Mouse (Mus musculus): ENCODE measurements around the gene Gpr1. TPM values are rescaled to one million over a fixed set of nuclear protein-coding genes. Genes with fewer than 3 reads are reported as not detected.
"Not testable (repeated sequence)": the region's sequence is repeated elsewhere in the genome, so short reads cannot be mapped to it uniquely, and the experiment has no call there.

The Gpr1 gene
- polyA plus RNA-seq, 1 experiment from 2014 or later = 0.09 TPM

- DNase-seq (ENCODE audit: low spot score) (no peak), ATAC-seq (ENCODE audit: insufficient number of reproducible peaks, low FRiP score, low TSS enrichment, low read depth) (no peak)
- Histone ChIP-seq H3K4me1 (ENCODE audit: control insufficient read depth, insufficient read depth, low read length) (peaks cover 11% of the 10 kb centered on the region), H3K4me2 (ENCODE audit: low read depth, severe bottlenecking) (peak overlapping the region; percentile 77), H3K9ac (ENCODE audit: low read length) (peak overlapping the region; percentile 73), H3K36me3 (ENCODE audit: control insufficient read depth, insufficient read depth, low read length) (peaks cover 4% of the 10 kb centered on the region; the same call in 1 of the 2 replicates), H3K27ac (replicated peaks; ENCODE audit: low read depth, low read length) (no peak overlapping the region; the same call in 1 of the 2 replicates), H3K9me3 (ENCODE audit: control insufficient read depth, low read length) (no peaks in the 10 kb centered on the region), H3K27me3 (ENCODE audit: control insufficient read depth, insufficient read depth, low read length) (no peaks in the 10 kb centered on the region), H3K4me3 (ENCODE audit: low read depth, low read length) (peak overlapping the region; percentile 92)
- 10% methylated on average over 11 of the region's 11 CpGs for WGBS
These were observed 38.5 kb downstream of the Gpr1 start for GRCm38 (mm10) chr1:63175853-63176252.

- H3K9ac ChIP-seq (ENCODE audit: low read length) = no peak overlapping the region
- H3K4me3 ChIP-seq (ENCODE audit: low read depth, low read length) = no peak overlapping the region
- no peak for DNase-seq (ENCODE audit: low spot score)
- H3K27me3 ChIP-seq (ENCODE audit: control insufficient read depth, insufficient read depth, low read length) = no peaks in the 10 kb centered on the region
- no peaks in the 10 kb centered on the region for H3K4me1 ChIP-seq (ENCODE audit: control insufficient read depth, insufficient read depth, low read length)
- ATAC-seq (ENCODE audit: insufficient number of reproducible peaks, low FRiP score, low TSS enrichment, low read depth) = no peak
- H3K4me2 ChIP-seq (ENCODE audit: low read depth, severe bottlenecking) = no peak overlapping the region
- peaks cover 7% of the 10 kb centered on the region; the same call in 1 of the 2 replicates for H3K36me3 ChIP-seq (ENCODE audit: control insufficient read depth, insufficient read depth, low read length)
- WGBS = 91% methylated on average over 2 of the region's 2 CpGs
- no peak overlapping the region for H3K27ac ChIP-seq (replicated peaks; ENCODE audit: low read depth, low read length)
- no peaks in the 10 kb centered on the region for H3K9me3 ChIP-seq (ENCODE audit: control insufficient read depth, low read length)
These were observed 45.7 kb downstream of the Gpr1 start for GRCm38 (mm10) chr1:63168638-63169037.

- peaks cover 2% of the 10 kb centered on the region; the same call in 1 of the 2 replicates for H3K36me3 ChIP-seq (ENCODE audit: control insufficient read depth, insufficient read depth, low read length)
- 95% methylated on average over 13 of the region's 13 CpGs for WGBS
- no peak overlapping the region for H3K9ac ChIP-seq (ENCODE audit: low read length)
These were observed 74.1 kb downstream of the Gpr1 start for GRCm38 (mm10) chr1:63140231-63140630.

GRCm38 (mm10) chr1:63138586-63138985, 75.8 kb downstream of the Gpr1 start:
- not testable (repeated sequence) for H3K27me3 ChIP-seq (ENCODE audit: control insufficient read depth, insufficient read depth, low read length); ATAC-seq (ENCODE audit: insufficient number of reproducible peaks, low FRiP score, low TSS enrichment, low read depth)

More at GRCm38 (mm10) chr1:63140231-63140630, 74.1 kb downstream of the Gpr1 start:
- no peak overlapping the region for H3K4me2 ChIP-seq (ENCODE audit: low read depth, severe bottlenecking)
- ATAC-seq (ENCODE audit: insufficient number of reproducible peaks, low FRiP score, low TSS enrichment, low read depth) (no peak), DNase-seq (ENCODE audit: low spot score) (no peak)
- H3K4me1 ChIP-seq (ENCODE audit: control insufficient read depth, insufficient read depth, low read length) = no peaks in the 10 kb centered on the region
- H3K4me3 ChIP-seq (ENCODE audit: low read depth, low read length) = no peak overlapping the region
- no peaks in the 10 kb centered on the region for H3K9me3 ChIP-seq (ENCODE audit: control insufficient read depth, low read length)
- H3K27ac ChIP-seq (replicated peaks; ENCODE audit: low read depth, low read length) = no peak overlapping the region
- H3K27me3 ChIP-seq (ENCODE audit: control insufficient read depth, insufficient read depth, low read length) = no peaks in the 10 kb centered on the region

GRCm38 (mm10) chr1:63137971-63138370, 76.4 kb downstream of the Gpr1 start:
- H3K4me2 ChIP-seq (ENCODE audit: low read depth, severe bottlenecking) = no peak overlapping the region
- H3K9ac ChIP-seq (ENCODE audit: low read length) = no peak overlapping the region
- H3K36me3 ChIP-seq (ENCODE audit: control insufficient read depth, insufficient read depth, low read length) = no peaks in the 10 kb centered on the region; the same call in 1 of the 2 replicates
- no peak overlapping the region for H3K4me3 ChIP-seq (ENCODE audit: low read depth, low read length)
- H3K9me3 ChIP-seq (ENCODE audit: control insufficient read depth, low read length) = no peaks in the 10 kb centered on the region
- H3K27me3 ChIP-seq (ENCODE audit: control insufficient read depth, insufficient read depth, low read length) = no peaks in the 10 kb centered on the region
- no peak for ATAC-seq (ENCODE audit: insufficient number of reproducible peaks, low FRiP score, low TSS enrichment, low read depth)
- H3K27ac ChIP-seq (replicated peaks; ENCODE audit: low read depth, low read length) = no peak overlapping the region
- WGBS = 93% methylated on average over 2 of the region's 2 CpGs
- no peak for DNase-seq (ENCODE audit: low spot score)
- no peaks in the 10 kb centered on the region for H3K4me1 ChIP-seq (ENCODE audit: control insufficient read depth, insufficient read depth, low read length)

More at GRCm38 (mm10) chr1:63138586-63138985, 75.8 kb downstream of the Gpr1 start:
- not testable (repeated sequence) for H3K4me2 ChIP-seq (ENCODE audit: low read depth, severe bottlenecking); H3K4me1 ChIP-seq (ENCODE audit: control insufficient read depth, insufficient read depth, low read length); DNase-seq (ENCODE audit: low spot score); H3K9ac ChIP-seq (ENCODE audit: low read length); H3K36me3 ChIP-seq (ENCODE audit: control insufficient read depth, insufficient read depth, low read length); H3K27ac ChIP-seq (replicated peaks; ENCODE audit: low read depth, low read length); H3K9me3 ChIP-seq (ENCODE audit: control insufficient read depth, low read length); H3K4me3 ChIP-seq (ENCODE audit: low read depth, low read length)
- 97% methylated on average over 1 of the region's 1 CpGs for WGBS

- Histone ChIP-seq H3K36me3 (ENCODE audit: control insufficient read depth, insufficient read depth, low read length) (no peaks in the 10 kb centered on the region), H3K27ac (replicated peaks; ENCODE audit: low read depth, low read length) (no peak overlapping the region), H3K4me3 (ENCODE audit: low read depth, low read length) (no peak overlapping the region), H3K9ac (ENCODE audit: low read length) (no peak overlapping the region), H3K9me3 (ENCODE audit: control insufficient read depth, low read length) (no peaks in the 10 kb centered on the region), H3K4me2 (ENCODE audit: low read depth, severe bottlenecking) (no peak overlapping the region), H3K27me3 (ENCODE audit: control insufficient read depth, insufficient read depth, low read length) (no peaks in the 10 kb centered on the region), H3K4me1 (ENCODE audit: control insufficient read depth, insufficient read depth, low read length) (peaks cover 5% of the 10 kb centered on the region)
- ATAC-seq (ENCODE audit: insufficient number of reproducible peaks, low FRiP score, low TSS enrichment, low read depth) (no peak), DNase-seq (ENCODE audit: low spot score) (no peak)
- 76% methylated on average over 3 of the region's 3 CpGs for WGBS
These were observed 79.8 kb downstream of the Gpr1 start for GRCm38 (mm10) chr1:63134530-63134929.

Small RNA genes within 50 kb of the gene (microRNA-seq; reads per million reads assigned to microRNA genes)
- gene Gm24557 (not detected), gene Gm27512 (not detected)

Other genes starting within 250 kb of the Gpr1 start
- 8.4 and 9.7 TPM in 2 replicates for gene Ino80d, start 99.9 kb downstream of the Gpr1 start, polyA plus RNA-seq (2014; fragmentation: Nextera tagmentation; extraction: Ambion mirVana)
- gene Eef1b2, start 37.7 kb downstream of the Gpr1 start, polyA plus RNA-seq (2014; fragmentation: Nextera tagmentation; extraction: Ambion mirVana) = 652 and 703 TPM in 2 replicates
- gene Ndufs1, start 37.7 kb downstream of the Gpr1 start, polyA plus RNA-seq (2014; fragmentation: Nextera tagmentation; extraction: Ambion mirVana) = 148 and 154 TPM in 2 replicates
- gene Zdbf2, start 58.7 kb upstream of the Gpr1 start, polyA plus RNA-seq (2014; fragmentation: Nextera tagmentation; extraction: Ambion mirVana) = 11.3 and 11.4 TPM in 2 replicates
- 3.7 and 4.1 TPM in 2 replicates for gene Adam23, start 231.3 kb upstream of the Gpr1 start, polyA plus RNA-seq (2014; fragmentation: Nextera tagmentation; extraction: Ambion mirVana)